Mouse (Mus musculus) neutrophil, adult 5-6 weeks (primary cell): ENCODE measurements around the gene Tigd3. TPM values are rescaled to one million over a fixed set of nuclear protein-coding genes. Genes with fewer than 3 reads are reported as not detected.

ENCODE experiments used
- total RNA-seq: library from RNA; stranded (forward); fragments of 200-1000 nt; gene quantifications from 2 replicates; pipeline ENCODE4 v1.2.3, GENCODE M21; 2017

The Tigd3 gene
- total RNA-seq, 1 experiment from 2014 or later: 1.5 TPM

Other genes starting within 250 kb of the Tigd3 start
- 199 and 249 TPM in 2 replicates for gene Sipa1, start 230.4 kb downstream of the Tigd3 start, total RNA-seq
- gene Map3k11, start 205.4 kb downstream of the Tigd3 start, total RNA-seq: 64.1 and 65.3 TPM in 2 replicates
- 58.3 and 60.2 TPM in 2 replicates for gene Pcnx3, start 205.2 kb downstream of the Tigd3 start, total RNA-seq
- gene Kcnk7, start 189.8 kb downstream of the Tigd3 start, total RNA-seq: 1.7 and 2.3 TPM in 2 replicates
- 88.8 and 91.8 TPM in 2 replicates for gene Ehbp1l1, start 167.8 kb downstream of the Tigd3 start, total RNA-seq
- gene Fam89b, start 164.5 kb downstream of the Tigd3 start, total RNA-seq: 21.1 and 24.4 TPM in 2 replicates
- 0.35 TPM in 1 of 2 replicates, not detected in the other for gene Ltbp3, start 153.2 kb downstream of the Tigd3 start, total RNA-seq
- gene Scyl1, start 122.7 kb downstream of the Tigd3 start, total RNA-seq: 35.9 and 44.0 TPM in 2 replicates
- gene Frmd8, start 18.9 kb downstream of the Tigd3 start, total RNA-seq: 32.9 and 38.6 TPM in 2 replicates
- gene Slc25a45, start 16.3 kb downstream of the Tigd3 start, total RNA-seq: 56.6 and 64.7 TPM in 2 replicates
- 80.0 and 104 TPM in 2 replicates for gene Dpf2, start 18.9 kb upstream of the Tigd3 start, total RNA-seq
- 3.8 and 4.8 TPM in 2 replicates for gene Cdc42ep2, start 30.7 kb upstream of the Tigd3 start, total RNA-seq
- 32.8 and 36.8 TPM in 2 replicates for gene Pola2, start 70.1 kb upstream of the Tigd3 start, total RNA-seq
- gene Slc22a20, start 92.0 kb upstream of the Tigd3 start, total RNA-seq: 0.47 and 1.1 TPM in 2 replicates
- 142 and 147 TPM in 2 replicates for gene Capn1, start 121.7 kb upstream of the Tigd3 start, total RNA-seq
- gene Syvn1, start 152.4 kb upstream of the Tigd3 start, total RNA-seq: 42.1 and 45.3 TPM in 2 replicates
- 28.7 and 29.2 TPM in 2 replicates for gene Mrpl49, start 163.6 kb upstream of the Tigd3 start, total RNA-seq
- 2,994 and 3,021 TPM in 2 replicates for gene Fau, start 163.7 kb upstream of the Tigd3 start, total RNA-seq
- gene Znhit2, start 167.0 kb upstream of the Tigd3 start, total RNA-seq: 18.4 and 20.3 TPM in 2 replicates
- 5.6 and 8.1 TPM in 2 replicates for gene Tm7sf2, start 174.2 kb upstream of the Tigd3 start, total RNA-seq
- 67.0 and 73.7 TPM in 2 replicates for gene Vps51, start 183.1 kb upstream of the Tigd3 start, total RNA-seq
- gene Tmem262, start 185.9 kb upstream of the Tigd3 start, total RNA-seq: 1.5 TPM in 1 of 2 replicates, not detected in the other
- gene Gm28374, start 188.1 kb upstream of the Tigd3 start, total RNA-seq: 0.74 TPM in 1 of 2 replicates, not detected in the other
- gene Zfpl1, start 190.8 kb upstream of the Tigd3 start, total RNA-seq: 51.9 and 52.8 TPM in 2 replicates
- 0.35 TPM in 1 of 2 replicates, not detected in the other for gene Cdca5, start 190.8 kb upstream of the Tigd3 start, total RNA-seq
- gene AC131692.1, start 200.3 kb upstream of the Tigd3 start, total RNA-seq: not detected in 2 replicates
- gene Naaladl1, start 211.6 kb upstream of the Tigd3 start, total RNA-seq: not detected in 2 replicates
- gene Sac3d1, start 224.5 kb upstream of the Tigd3 start, total RNA-seq: 2.2 and 3.1 TPM in 2 replicates
- gene Snx15, start 234.2 kb upstream of the Tigd3 start, total RNA-seq: 9.1 and 9.8 TPM in 2 replicates
- gene Batf2, start 246.8 kb upstream of the Tigd3 start, total RNA-seq: 1.2 TPM in 1 of 2 replicates, not detected in the other
- 14.0 and 15.2 TPM in 2 replicates for gene Arl2, start 247.4 kb upstream of the Tigd3 start, total RNA-seq